Mouse (Mus musculus): ENCODE results near the gene E2f2. TPM values are rescaled to one million over a fixed set of nuclear protein-coding genes. Genes with fewer than 3 reads are reported as not detected.
A peak's percentile ranks its signal among the peaks of the same experiment; 100 is the strongest.

The E2f2 gene
- total RNA-seq, 2 experiments from 2014 or later: 1.1 to 2.3 TPM

GRCm38 (mm10) chr4:136239622-136240021, 67.4 kb downstream of the E2f2 start:
- peak; percentile 88 to 89 for DNase-seq (ENCODE audit: low spot score in 2 of 2)

DNA sequence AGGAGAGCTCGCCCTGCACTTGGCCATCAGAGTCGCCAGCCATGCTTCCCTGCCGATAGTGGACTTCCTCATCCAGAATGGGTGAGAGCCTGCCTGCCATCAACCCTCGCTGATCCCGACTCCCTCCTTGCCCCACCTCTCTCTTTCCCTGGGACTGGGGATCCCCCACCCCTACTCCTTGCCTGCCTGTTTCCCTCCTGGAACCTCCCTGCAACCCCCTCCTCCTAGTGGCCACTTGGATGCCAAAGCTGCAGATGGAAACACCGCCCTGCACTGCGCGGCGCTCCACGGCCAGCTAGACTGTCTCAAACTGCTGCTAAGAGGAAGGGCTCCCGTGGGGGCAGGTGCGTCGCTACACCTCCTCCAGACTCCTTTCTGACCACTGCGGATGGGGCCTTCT, 67.9 kb downstream of the E2f2 start:
- DNase-seq (ENCODE audit: low spot score in 2 of 2): no peak

GRCm38 (mm10) chr4:136240955-136241354, 68.8 kb downstream of the E2f2 start:
- no peak for DNase-seq (ENCODE audit: low spot score in 2 of 2)

GRCm38 (mm10) chr4:136242065-136242703, 70.0 kb downstream of the E2f2 start:
- DNase-seq (ENCODE audit: low spot score in 2 of 2): peak in 1 of 2 experiments; percentile 40

- no peak for DNase-seq (ENCODE audit: low spot score in 2 of 2)
Measured at GRCm38 (mm10) chr4:136242728-136243127, 70.5 kb downstream of the E2f2 start.

DNA sequence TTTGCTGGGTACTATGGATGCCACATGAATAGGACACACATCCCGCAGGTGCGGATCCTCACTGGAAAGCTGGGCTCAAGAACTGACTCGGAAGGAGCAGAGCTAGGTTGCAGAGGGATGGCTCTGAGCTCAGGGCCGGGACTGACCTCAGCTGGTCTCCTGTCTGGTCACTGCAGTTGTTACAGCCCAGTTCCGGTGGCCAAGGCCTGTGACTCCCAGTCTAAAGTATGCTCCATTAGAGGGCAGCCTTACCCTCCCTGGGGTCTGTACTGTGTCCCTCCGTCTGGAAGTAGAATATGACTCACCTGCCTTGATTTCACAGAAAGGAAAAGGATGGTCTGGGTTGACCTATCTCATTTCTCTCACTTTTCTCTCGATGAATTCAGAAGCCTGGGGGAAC, 72.0 kb downstream of the E2f2 start:
- no peak for DNase-seq (ENCODE audit: low spot score in 2 of 2)

Other genes with a start within 250 kb of the E2f2 start
- gene Hmgcl, start 225.9 kb upstream of the E2f2 start, total RNA-seq (2021): 10 to 100 TPM; 33.6 to 36.3 TPM
- gene Gale, start 208.7 kb upstream of the E2f2 start, total RNA-seq (2021): 10 to 100 TPM; 34.6 to 36.2 TPM
- gene Lypla2, start 199.8 kb upstream of the E2f2 start, total RNA-seq (2021): 100 to 1,000 TPM; 113 to 119 TPM
- gene Pithd1, start 185.1 kb upstream of the E2f2 start, total RNA-seq (2021): 10 to 100 TPM; 76.2 to 81.0 TPM
- 10 to 100 TPM; 32.5 to 33.6 TPM for gene Eloa, start 150.6 kb upstream of the E2f2 start, total RNA-seq (2021)
- 100 to 1,000 TPM; 322 to 405 TPM for gene Rpl11, start 119.0 kb upstream of the E2f2 start, total RNA-seq (2021)
- gene Id3, start 28.9 kb upstream of the E2f2 start, total RNA-seq (2021): 100 to 1,000 TPM in 1 of 2 experiments, 10 to 100 TPM in 1; 80.3 to 101 TPM
- gene Asap3, start 34.0 kb downstream of the E2f2 start, total RNA-seq (2021): 1 to 10 TPM; 5.1 to 5.6 TPM
- gene Tcea3, start 75.3 kb downstream of the E2f2 start, total RNA-seq (2021): under 1 TPM; 0.55 to 0.89 TPM
- gene Zfp46, start 112.3 kb downstream of the E2f2 start, total RNA-seq (2021): 10 to 100 TPM; 88.7 to 93.8 TPM
- 100 to 1,000 TPM; 115 TPM for gene Hnrnpr, start 138.5 kb downstream of the E2f2 start, total RNA-seq (2021)